Mouse (Mus musculus) megakaryocyte, adult 5-6 weeks (primary cell): ENCODE measurements around the gene Cers1. TPM values are rescaled to one million over a fixed set of nuclear protein-coding genes. Genes with fewer than 3 reads are reported as not detected.

Experiments
- total RNA-seq, 2 experiments: library from RNA; stranded (forward) in 1 of 2; stranded (reverse) in 1 of 2; fragments of 153-499, 151-499 nt in 1 of 2; fragments of 221-1000, 200-1000 nt in 1 of 2; gene quantifications; 2 replicates each; pipeline versions ENCODE4 v1.2.3 to v1.2.4; 2015 to 2017

Cers1 gene
- total RNA-seq, 2 experiments from 2014 or later: not detected

Other genes starting within 250 kb of the Cers1 start
- gene Tm6sf2, start 242.9 kb upstream of the Cers1 start, total RNA-seq (2015): not detected in 2 replicates
- not detected in 2 replicates for gene Tm6sf2, start 242.9 kb upstream of the Cers1 start, total RNA-seq (2017)
- gene Hapln4, start 232.3 kb upstream of the Cers1 start, total RNA-seq (2015): not detected in 2 replicates
- gene Hapln4, start 232.3 kb upstream of the Cers1 start, total RNA-seq (2017): not detected in 2 replicates
- gene Ncan, start 194.9 kb upstream of the Cers1 start, total RNA-seq (2015): not detected in 2 replicates
- gene Ncan, start 194.9 kb upstream of the Cers1 start, total RNA-seq (2017): not detected in 2 replicates
- gene Nr2c2ap, start 184.4 kb upstream of the Cers1 start, total RNA-seq (2015): 19.5 and 25.6 TPM in 2 replicates
- 4.7 and 7.1 TPM in 2 replicates for gene Nr2c2ap, start 184.4 kb upstream of the Cers1 start, total RNA-seq (2017)
- gene Rfxank, start 176.6 kb upstream of the Cers1 start, total RNA-seq (2015): 13.6 and 16.3 TPM in 2 replicates
- gene Rfxank, start 176.6 kb upstream of the Cers1 start, total RNA-seq (2017): 12.5 and 14.5 TPM in 2 replicates
- 35.3 and 51.3 TPM in 2 replicates for gene Borcs8, start 176.3 kb upstream of the Cers1 start, total RNA-seq (2015)
- 32.2 and 35.8 TPM in 2 replicates for gene Borcs8, start 176.3 kb upstream of the Cers1 start, total RNA-seq (2017)
- 0.39 TPM in 1 of 2 replicates, not detected in the other for gene Mef2b, start 176.1 kb upstream of the Cers1 start, total RNA-seq (2015)
- gene Mef2b, start 176.1 kb upstream of the Cers1 start, total RNA-seq (2017): not detected in 2 replicates
- gene Tmem161a, start 143.4 kb upstream of the Cers1 start, total RNA-seq (2015): 7.4 and 7.8 TPM in 2 replicates
- gene Tmem161a, start 143.4 kb upstream of the Cers1 start, total RNA-seq (2017): 3.9 and 8.5 TPM in 2 replicates
- gene Slc25a42, start 103.5 kb upstream of the Cers1 start, total RNA-seq (2015): 0.75 and 1.4 TPM in 2 replicates
- 0.29 and 0.45 TPM in 2 replicates for gene Slc25a42, start 103.5 kb upstream of the Cers1 start, total RNA-seq (2017)
- gene Sugp2, start 81.5 kb upstream of the Cers1 start, total RNA-seq (2015): 24.1 and 27.9 TPM in 2 replicates
- gene Sugp2, start 81.5 kb upstream of the Cers1 start, total RNA-seq (2017): 19.5 and 23.1 TPM in 2 replicates
- 4.4 and 4.5 TPM in 2 replicates for gene Armc6, start 81.3 kb upstream of the Cers1 start, total RNA-seq (2015)
- gene Armc6, start 81.3 kb upstream of the Cers1 start, total RNA-seq (2017): 2.6 and 5.6 TPM in 2 replicates
- gene Homer3, start 32.9 kb upstream of the Cers1 start, total RNA-seq (2015): 1.6 and 3.5 TPM in 2 replicates
- gene Homer3, start 32.9 kb upstream of the Cers1 start, total RNA-seq (2017): 2.9 and 8.0 TPM in 2 replicates
- 17.9 and 19.9 TPM in 2 replicates for gene Ddx49, start 13.3 kb upstream of the Cers1 start, total RNA-seq (2015)
- 53.6 and 81.7 TPM in 2 replicates for gene Ddx49, start 13.3 kb upstream of the Cers1 start, total RNA-seq (2017)
- gene Cope, start 13.3 kb upstream of the Cers1 start, total RNA-seq (2015): 163 and 178 TPM in 2 replicates
- 89.1 and 96.1 TPM in 2 replicates for gene Cope, start 13.3 kb upstream of the Cers1 start, total RNA-seq (2017)
- gene Gdf1, start 14.0 kb downstream of the Cers1 start, total RNA-seq (2015): not detected in 2 replicates
- gene Gdf1, start 14.0 kb downstream of the Cers1 start, total RNA-seq (2017): not detected in 2 replicates
- 10.9 and 11.7 TPM in 2 replicates for gene Upf1, start 37.5 kb downstream of the Cers1 start, total RNA-seq (2015)
- gene Upf1, start 37.5 kb downstream of the Cers1 start, total RNA-seq (2017): 24.4 and 30.7 TPM in 2 replicates
- gene Comp, start 57.8 kb downstream of the Cers1 start, total RNA-seq (2015): not detected in 2 replicates
- 0.12 TPM in 1 of 2 replicates, not detected in the other for gene Comp, start 57.8 kb downstream of the Cers1 start, total RNA-seq (2017)
- 2.7 and 3.9 TPM in 2 replicates for gene Crtc1, start 123.8 kb downstream of the Cers1 start, total RNA-seq (2015)
- 2.2 TPM in 2 replicates for gene Crtc1, start 123.8 kb downstream of the Cers1 start, total RNA-seq (2017)
- gene Klhl26, start 161.2 kb downstream of the Cers1 start, total RNA-seq (2015): 1.6 and 2.4 TPM in 2 replicates
- gene Klhl26, start 161.2 kb downstream of the Cers1 start, total RNA-seq (2017): 3.6 and 5.4 TPM in 2 replicates
- not detected in 2 replicates for gene Tmem59l, start 171.6 kb downstream of the Cers1 start, total RNA-seq (2015)
- not detected in 2 replicates for gene Tmem59l, start 171.6 kb downstream of the Cers1 start, total RNA-seq (2017)
- not detected in 2 replicates for gene Crlf1, start 177.4 kb downstream of the Cers1 start, total RNA-seq (2015)
- not detected in 2 replicates for gene Crlf1, start 177.4 kb downstream of the Cers1 start, total RNA-seq (2017)
- 40.4 and 47.5 TPM in 2 replicates for gene Rex1bd, start 191.0 kb downstream of the Cers1 start, total RNA-seq (2015)
- 37.3 and 43.7 TPM in 2 replicates for gene Rex1bd, start 191.0 kb downstream of the Cers1 start, total RNA-seq (2017)
- 2,237 and 2,370 TPM in 2 replicates for gene Uba52, start 195.0 kb downstream of the Cers1 start, total RNA-seq (2015)
- 4,162 and 4,635 TPM in 2 replicates for gene Uba52, start 195.0 kb downstream of the Cers1 start, total RNA-seq (2017)
- gene Fkbp8, start 211.9 kb downstream of the Cers1 start, total RNA-seq (2015): 75.1 and 75.3 TPM in 2 replicates
- 146 and 166 TPM in 2 replicates for gene Fkbp8, start 211.9 kb downstream of the Cers1 start, total RNA-seq (2017)
- gene Kxd1, start 212.2 kb downstream of the Cers1 start, total RNA-seq (2015): 88.7 and 114 TPM in 2 replicates
- gene Kxd1, start 212.2 kb downstream of the Cers1 start, total RNA-seq (2017): 71.4 and 80.6 TPM in 2 replicates
- gene Ell, start 223.7 kb downstream of the Cers1 start, total RNA-seq (2015): 9.3 and 12.5 TPM in 2 replicates
- 11.1 and 11.9 TPM in 2 replicates for gene Ell, start 223.7 kb downstream of the Cers1 start, total RNA-seq (2017)